Mouse (Mus musculus) G1E (cell line): ENCODE measurements around the gene Sec63. TPM values are rescaled to one million over a fixed set of nuclear protein-coding genes. Genes with fewer than 3 reads are reported as not detected.

Source experiments
- ATAC-seq: 2 replicates; pipeline ENCODE4 v1.8.0; 2016; ENCODE audit warnings: mild to moderate bottlenecking; ENCODE audit not compliant: insufficient number of reproducible peaks, poor library complexity, low FRiP score, severe bottlenecking; ENCODE audit errors: extremely low read depth
- DNase-seq: peaks from one replicate; pipeline ENCODE4 v3.0.0; 2012; ENCODE audit warnings: low spot score
- H3K27me3 ChIP-seq: 2 replicates; pipeline ENCODE4 v1.6.1; 2012; ENCODE audit warnings: mild to moderate bottlenecking, low read length, inconsistent platforms; ENCODE audit not compliant: insufficient read depth
- H3K36me3 ChIP-seq: replicated peaks from 2 replicates; pipeline ENCODE3; 2012; ENCODE audit warnings: mild to moderate bottlenecking, inconsistent platforms
- H3K4me1 ChIP-seq: 2 replicates; pipeline ENCODE4 v1.6.1; 2012; ENCODE audit warnings: low read depth, low read length, inconsistent platforms, mixed read lengths; ENCODE audit not compliant: insufficient read depth
- H3K4me3 ChIP-seq: 2 replicates; pipeline ENCODE4 v1.5.1; 2012; ENCODE audit warnings: low read depth, mild to moderate bottlenecking, inconsistent platforms, low read length, moderate library complexity, mixed read lengths
- H3K9me3 ChIP-seq: replicated peaks from 2 replicates; pipeline ENCODE4 v1.6.1; 2012; ENCODE audit warnings: inconsistent platforms
- CTCF ChIP-seq: IDR thresholded peaks from 2 replicates; pipeline ENCODE4 v1.5.1; 2012; ENCODE audit warnings: low read depth, low read length, inconsistent platforms, mixed read lengths
- GATA1 ChIP-seq: IDR thresholded peaks from 2 replicates; pipeline ENCODE4 v1.6.1; 2012; ENCODE audit warnings: borderline replicate concordance, low read length, inconsistent platforms, mixed read lengths
- GATA2 ChIP-seq: IDR thresholded peaks from 2 replicates; pipeline ENCODE4 v1.6.1; 2012; ENCODE audit warnings: low read depth, low read length, inconsistent platforms, borderline replicate concordance
- POLR2AphosphoS5 ChIP-seq: IDR thresholded peaks from 2 replicates; pipeline ENCODE4 v1.6.1; 2012; ENCODE audit warnings: low read depth, low read length, inconsistent platforms; ENCODE audit not compliant: insufficient replicate concordance
- TAL1 ChIP-seq: conservative IDR thresholded peaks from 2 replicates; pipeline ENCODE4 v1.6.1; 2012; ENCODE audit warnings: low read depth, low read length, inconsistent platforms, mixed read lengths
- polyA plus RNA-seq: library from polyadenylated mRNA; stranded (reverse); fragments of >175 nt; gene quantifications from 2 replicates; pipeline ENCODE4 v1.2.3, GENCODE M21; 2012
- total RNA-seq, 2 experiments: library from RNA; stranded (forward) in 1 of 2; stranded (reverse) in 1 of 2; fragments of 200-1000 nt in 1 of 2; fragments of >200 nt in 1 of 2; fragmentation: Nextera tagmentation in 1 of 2; gene quantifications; 2 replicates each; pipeline ENCODE4 v1.2.3; 2014 to 2017

Gene Sec63
- total and polyA plus RNA-seq, 3 experiments: 4.0 to 17.5 (median 15.6) TPM

DNA sequence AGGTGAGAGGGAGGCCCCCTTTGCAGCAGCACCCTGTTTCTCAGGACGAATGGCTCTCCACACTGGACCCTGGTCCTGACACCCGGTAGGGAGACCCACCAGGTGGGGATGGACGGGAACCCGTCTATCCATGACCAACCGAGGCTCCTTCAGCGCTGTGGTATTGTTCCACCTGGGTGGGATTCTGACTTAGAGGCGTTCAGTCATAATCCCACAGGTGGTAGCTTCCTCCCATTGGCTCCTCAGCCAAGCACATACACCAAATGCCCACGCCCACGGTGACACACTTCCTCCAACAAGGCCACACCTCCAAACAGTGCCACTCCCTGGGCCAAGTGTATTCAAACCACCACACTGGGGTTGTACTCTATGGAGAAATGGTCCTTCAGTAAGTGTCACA is 95.3 kb downstream of the Sec63 start:
- DNase-seq (no peak), ATAC-seq (no peak)
- Histone ChIP-seq H3K36me3 (no peaks in the 10 kb centered on the region), H3K4me3 (no peak overlapping the region), H3K9me3 (peaks cover 3% of the 10 kb centered on the region; the same call in 1 of the 2 replicates), H3K4me1 (no peaks in the 10 kb centered on the region), H3K27me3 (peaks cover 2% of the 10 kb centered on the region; the same call in 1 of the 2 replicates)
- no peak for TF ChIP-seq TAL1
- no peak for TF ChIP-seq POLR2AphosphoS5
- TF ChIP-seq GATA2: no peak
- TF ChIP-seq CTCF: no peak
- no peak for TF ChIP-seq GATA1

DNA sequence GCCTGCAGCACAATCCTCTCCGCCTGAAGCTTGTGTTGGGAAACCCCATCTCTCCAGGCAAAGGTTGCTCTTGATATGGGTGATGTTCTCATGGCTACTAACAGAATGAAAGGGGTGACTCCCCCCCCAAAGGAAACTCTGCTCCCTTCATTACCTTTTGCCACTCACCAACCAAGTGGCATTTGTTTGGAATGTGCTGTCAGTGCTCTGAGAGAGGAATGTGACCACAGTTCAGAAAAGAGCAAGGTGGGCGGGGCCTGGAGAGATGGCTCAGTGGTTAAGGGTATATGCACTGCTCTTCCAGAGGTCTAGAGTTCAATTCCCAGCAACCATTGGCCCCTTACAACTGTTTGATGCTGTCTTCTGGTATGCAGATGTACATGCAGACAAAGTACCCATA is 95.7 kb downstream of the Sec63 start:
- DNase-seq: no peak
- Histone ChIP-seq H3K27me3 (peaks cover 2% of the 10 kb centered on the region; the same call in 1 of the 2 replicates), H3K4me3 (no peak overlapping the region), H3K4me1 (no peaks in the 10 kb centered on the region), H3K9me3 (peaks cover 3% of the 10 kb centered on the region; the same call in 1 of the 2 replicates), H3K36me3 (no peaks in the 10 kb centered on the region)
- TF ChIP-seq TAL1: no peak
- ATAC-seq: no peak

DNA sequence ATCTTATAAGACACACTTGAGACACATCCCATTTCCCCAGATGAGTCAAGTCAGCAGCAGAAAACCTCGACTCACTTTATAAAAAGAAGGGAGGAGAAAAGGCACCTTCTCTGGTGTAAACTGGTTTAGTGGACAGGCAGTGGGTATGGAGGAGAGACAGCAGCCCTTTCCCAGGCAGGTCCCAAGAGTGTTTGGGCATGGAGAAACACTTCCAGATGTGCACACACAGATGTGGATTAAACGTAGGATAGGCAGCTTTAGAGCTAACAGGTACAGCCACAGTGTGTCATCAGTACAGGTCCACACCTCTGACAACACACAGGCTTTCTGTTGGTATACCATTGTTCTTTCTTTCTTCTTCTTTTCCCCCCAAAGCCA is 98.5 kb downstream of the Sec63 start:
- DNase-seq (no peak), ATAC-seq (no peak)
- no peak overlapping the region for H3K4me3 ChIP-seq
- TF ChIP-seq TAL1: no peak
- TF ChIP-seq GATA2: no peak
- no peak for TF ChIP-seq GATA1
- no peak for TF ChIP-seq CTCF
- no peak for TF ChIP-seq POLR2AphosphoS5
- H3K36me3 ChIP-seq: no peaks in the 10 kb centered on the region
- peaks cover 3% of the 10 kb centered on the region; the same call in 1 of the 2 replicates for H3K9me3 ChIP-seq
- H3K4me1 ChIP-seq: no peaks in the 10 kb centered on the region
- H3K27me3 ChIP-seq: peaks cover 4% of the 10 kb centered on the region; the same call in 1 of the 2 replicates

DNA sequence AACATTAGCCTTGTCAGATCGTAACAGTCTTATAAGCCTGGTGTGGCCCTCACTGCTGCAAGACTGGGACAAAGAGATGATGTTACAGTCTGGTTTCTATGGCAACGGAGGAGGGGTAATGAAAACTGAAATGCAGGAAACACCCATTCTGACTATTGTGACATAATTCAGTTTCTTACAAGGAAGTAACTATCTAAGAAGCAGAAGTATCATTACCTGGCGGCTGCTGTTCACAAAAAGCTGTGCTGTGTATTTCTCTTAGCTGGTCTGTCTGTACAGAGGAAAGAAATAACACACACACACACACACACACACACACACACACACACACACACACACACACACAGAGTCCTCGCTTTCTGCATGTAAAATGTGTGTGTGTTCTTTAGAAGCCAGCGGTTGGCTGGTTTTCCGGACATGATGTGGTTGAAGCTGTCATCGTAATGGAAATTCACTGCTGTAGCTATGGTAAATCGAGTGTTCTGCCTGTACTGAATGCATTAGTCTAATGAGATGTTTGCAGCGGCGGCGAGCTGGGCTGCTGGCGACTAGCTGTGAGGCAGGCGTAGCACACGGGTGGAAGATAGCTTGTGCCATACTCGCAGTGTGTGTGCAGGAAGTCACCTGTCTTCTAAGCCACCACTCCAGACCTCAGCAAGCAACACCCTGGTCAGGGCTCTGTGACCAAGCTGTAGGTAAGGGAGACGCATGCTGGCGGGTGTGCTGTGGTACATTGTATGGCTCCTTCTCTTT is 99.0 kb downstream of the Sec63 start, which contains the start of gene Scml4:
TSS of gene Scml4 (plus strand) at position 212 of the 753 bp plus-strand sequence.
- Histone ChIP-seq H3K27me3 (peaks cover 4% of the 10 kb centered on the region; the same call in 1 of the 2 replicates), H3K36me3 (no peaks in the 10 kb centered on the region), H3K4me3 (no peak within 1 kb of the TSS), H3K4me1 (no peaks in the 10 kb centered on the region), H3K9me3 (peaks cover 3% of the 10 kb centered on the region; the same call in 1 of the 2 replicates)
- no peak for DNase-seq
- no peak for ATAC-seq
- TF ChIP-seq TAL1 (no peak), GATA2 (no peak), CTCF (no peak), POLR2AphosphoS5 (no peak), GATA1 (no peak)

DNA sequence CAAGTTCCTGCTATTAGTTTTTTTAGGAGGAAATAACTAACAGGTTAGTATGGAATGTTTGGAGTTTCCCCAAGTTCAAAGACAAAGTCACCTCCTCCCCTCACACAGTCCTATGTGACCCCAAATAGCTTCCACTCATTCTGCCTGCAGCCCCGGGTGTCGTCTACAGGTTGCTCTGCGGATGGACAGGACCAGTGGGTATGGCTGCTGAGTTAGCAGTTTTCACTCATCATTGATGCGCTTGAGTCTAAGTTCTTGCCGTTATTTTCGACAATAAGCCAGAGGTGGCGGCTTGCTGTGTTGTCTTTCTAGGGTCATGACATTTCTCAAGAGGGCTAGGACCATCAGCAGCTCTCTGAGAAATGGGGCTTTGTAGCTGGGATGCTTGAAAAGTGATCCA is 100.2 kb downstream of the Sec63 start:
- Histone ChIP-seq H3K9me3 (peaks cover 3% of the 10 kb centered on the region; the same call in 1 of the 2 replicates), H3K4me3 (no peak overlapping the region), H3K4me1 (no peaks in the 10 kb centered on the region), H3K36me3 (no peaks in the 10 kb centered on the region), H3K27me3 (peaks cover 4% of the 10 kb centered on the region; the same call in 1 of the 2 replicates)
- TF ChIP-seq GATA2 (no peak), TAL1 (no peak), POLR2AphosphoS5 (no peak)
- DNase-seq (no peak), ATAC-seq (no peak)

DNA sequence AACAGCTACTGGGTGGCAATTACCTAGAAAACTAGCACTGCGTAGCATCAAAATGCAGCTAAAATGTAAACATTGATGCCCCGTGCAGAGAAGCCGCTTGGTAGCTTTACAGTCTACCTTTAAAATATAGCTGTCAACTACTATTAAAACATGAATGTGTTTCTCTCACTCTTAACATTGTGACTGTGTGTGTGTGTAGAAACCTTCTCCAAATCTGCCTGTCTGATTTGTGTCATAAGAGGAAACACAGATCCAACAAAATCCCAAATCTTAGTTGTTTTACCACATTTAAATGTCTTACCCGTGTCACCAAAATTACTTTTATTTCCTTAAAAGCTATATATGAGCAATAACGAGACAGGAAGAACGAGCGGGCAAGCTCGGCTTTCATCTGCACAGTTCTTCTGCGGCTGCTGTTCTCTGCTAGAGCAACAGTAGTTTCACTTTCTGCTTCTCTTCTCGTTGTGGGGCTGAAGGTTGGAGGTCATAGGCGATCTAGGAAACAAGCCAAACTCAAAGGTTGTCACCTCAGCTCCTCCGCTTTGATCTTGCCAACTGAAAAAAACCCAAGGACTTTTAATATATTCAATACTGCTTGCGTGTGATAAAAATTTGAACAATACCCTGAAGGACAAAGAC is 100.9 kb downstream of the Sec63 start:
- Histone ChIP-seq H3K4me1 (no peaks in the 10 kb centered on the region), H3K27me3 (peaks cover 4% of the 10 kb centered on the region; the same call in 1 of the 2 replicates), H3K36me3 (no peaks in the 10 kb centered on the region), H3K4me3 (no peak overlapping the region), H3K9me3 (no peaks in the 10 kb centered on the region)
- no peak for ATAC-seq
- no peak for DNase-seq
- TF ChIP-seq GATA1: no peak
- no peak for TF ChIP-seq CTCF
- TF ChIP-seq GATA2: no peak
- no peak for TF ChIP-seq POLR2AphosphoS5
- TF ChIP-seq TAL1: no peak
